Mouse (Mus musculus) lung, postnatal 36 days (tissue): ENCODE data around the gene Ahdc1.

Source experiments
- DNase-seq: peaks from one replicate; pipeline ENCODE4 v3.0.0; 2022; ENCODE audit warnings: mixed read lengths

Ahdc1 gene

DNA sequence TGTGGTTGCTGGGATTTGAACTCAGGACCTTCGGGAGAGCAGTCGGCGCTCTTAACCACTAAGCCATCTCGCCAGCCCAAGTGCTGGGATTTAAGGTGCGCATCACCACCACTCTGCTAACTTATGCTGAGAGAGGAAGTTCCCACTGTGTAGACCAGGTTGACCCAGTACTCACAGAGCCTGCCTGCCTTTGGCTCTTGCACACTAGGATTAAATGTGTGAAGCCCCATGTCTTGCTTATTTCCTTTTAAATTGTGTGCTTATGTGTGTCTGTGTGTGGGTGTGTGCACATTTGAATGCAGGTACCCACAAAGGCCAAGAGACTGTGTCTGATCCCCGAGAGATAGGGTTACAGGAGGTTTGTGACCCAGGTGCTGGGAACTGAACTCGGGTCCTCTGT lies 95.6 kb downstream of the Ahdc1 start:
- no peak for DNase-seq

DNA sequence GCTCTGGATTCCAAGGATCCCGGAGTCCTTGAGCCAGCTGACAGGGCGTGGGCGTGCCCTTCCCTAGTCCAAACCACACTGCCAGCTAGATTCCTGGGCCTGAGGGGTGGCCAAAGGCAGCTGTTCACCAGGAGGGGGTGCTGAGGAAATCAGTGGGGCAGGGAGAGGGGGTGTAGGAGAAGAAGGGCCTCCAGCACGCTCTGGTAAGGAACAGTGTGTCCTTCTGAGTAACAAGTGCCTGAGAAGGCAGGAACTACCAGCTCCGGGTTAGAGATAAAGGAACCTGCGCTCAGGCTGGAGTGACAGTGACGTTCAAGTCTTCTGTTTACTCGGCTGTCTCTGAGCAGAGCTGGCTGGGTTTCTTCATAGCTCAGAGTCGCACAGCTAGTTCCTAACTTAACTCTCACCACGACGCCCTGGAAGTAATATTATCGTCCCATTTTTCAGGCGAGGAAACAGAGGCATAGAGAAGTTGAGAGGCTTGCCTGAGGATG lies 96.8 kb downstream of the Ahdc1 start:
- peak; percentile 92 for DNase-seq

DNA sequence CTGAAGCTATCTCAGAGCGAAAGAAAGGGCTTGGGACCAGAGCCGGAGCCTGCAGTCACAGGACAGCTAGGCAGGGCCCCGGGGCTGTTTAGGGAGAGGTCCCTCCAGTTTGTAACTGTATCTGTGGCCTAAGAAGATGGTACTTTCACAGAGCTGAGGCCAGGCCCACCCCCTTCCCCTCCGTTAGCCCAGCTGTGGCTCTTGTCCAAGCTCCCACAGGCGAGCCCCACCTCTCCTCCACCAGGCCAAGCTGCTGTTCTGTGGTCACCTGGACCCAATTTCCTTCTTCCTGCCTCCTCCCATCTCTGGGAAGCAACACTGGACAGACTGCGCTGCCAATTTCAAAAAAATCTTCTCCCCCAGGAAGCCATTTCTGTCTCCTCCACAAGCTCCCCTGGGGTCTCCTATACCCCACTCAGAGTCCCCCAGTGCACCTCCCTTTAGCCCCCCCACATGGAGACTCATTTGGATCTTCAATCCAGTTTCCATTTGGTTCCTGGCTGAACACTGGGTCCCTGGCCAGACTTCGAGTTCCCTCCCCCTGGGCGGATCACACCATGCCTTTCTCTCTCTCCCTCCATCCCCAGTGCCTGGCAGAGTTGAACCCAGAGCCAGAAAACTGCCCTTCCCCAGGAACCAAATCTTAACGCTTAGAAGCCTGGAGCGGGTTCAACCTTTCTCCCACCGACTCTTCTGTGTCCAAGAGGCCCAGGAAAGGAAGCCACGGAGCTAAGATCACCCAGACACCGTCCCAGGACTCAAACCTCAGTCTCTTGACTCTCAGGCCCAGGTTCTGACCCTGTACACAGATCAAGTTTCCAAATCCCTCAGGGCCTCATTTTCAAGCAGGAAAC lies 97.6 kb downstream of the Ahdc1 start:
- peak; percentile 62 for DNase-seq

DNA sequence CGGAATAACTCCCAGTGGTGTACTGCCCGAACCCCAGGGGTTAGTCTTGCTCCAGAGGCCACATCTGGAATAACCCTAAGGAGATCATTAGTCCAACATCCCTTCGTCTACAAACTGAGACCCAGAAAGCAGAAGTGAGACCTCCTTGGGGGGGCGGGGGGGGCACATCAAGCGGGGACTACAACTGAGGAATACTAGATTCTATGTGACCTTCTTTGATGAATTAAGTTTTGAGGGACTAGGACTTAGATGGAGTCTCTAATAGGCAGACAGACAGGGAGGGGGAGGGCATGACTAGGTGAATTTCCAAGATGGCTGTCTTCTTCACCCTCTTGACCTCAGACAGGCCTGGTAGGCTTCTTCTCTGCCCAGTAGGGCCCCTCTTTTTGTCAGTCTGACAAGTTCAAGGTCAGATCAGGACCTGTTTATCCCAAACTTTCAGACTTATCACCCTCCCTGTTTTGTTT lies 98.3 kb downstream of the Ahdc1 start:
- DNase-seq: no peak

DNA sequence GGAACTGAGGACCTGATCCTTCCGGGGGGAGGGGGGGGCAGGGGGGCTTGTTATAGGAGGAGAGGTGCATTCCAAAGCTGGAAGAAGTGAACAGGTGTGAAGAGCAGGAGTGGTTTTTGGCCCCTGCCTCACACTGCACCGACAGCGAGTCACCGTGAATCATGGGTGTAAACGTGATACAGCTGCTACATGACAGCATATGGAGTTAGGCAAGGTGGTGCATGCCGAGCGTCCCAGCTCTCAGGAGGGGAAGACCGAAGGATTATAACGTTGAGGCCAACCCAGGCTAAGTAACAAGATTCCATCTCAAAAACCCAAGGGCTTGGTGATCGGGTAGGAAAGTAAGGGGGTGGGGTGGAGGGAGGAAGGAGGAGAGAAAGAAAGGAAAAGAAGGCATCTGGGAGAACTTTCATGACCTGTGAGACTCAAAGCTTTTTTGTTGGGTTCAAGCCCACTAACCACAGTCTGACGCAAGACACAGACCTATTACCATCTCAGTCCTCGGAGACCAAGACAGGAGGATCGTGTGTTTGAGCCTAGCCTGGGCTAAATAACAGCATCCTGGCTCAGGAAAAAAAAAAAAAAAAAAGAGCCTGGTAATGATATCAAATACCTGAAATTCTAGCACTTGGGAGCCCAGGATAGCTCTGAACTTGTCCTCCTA lies 101.2 kb downstream of the Ahdc1 start:
- DNase-seq: no peak

DNA sequence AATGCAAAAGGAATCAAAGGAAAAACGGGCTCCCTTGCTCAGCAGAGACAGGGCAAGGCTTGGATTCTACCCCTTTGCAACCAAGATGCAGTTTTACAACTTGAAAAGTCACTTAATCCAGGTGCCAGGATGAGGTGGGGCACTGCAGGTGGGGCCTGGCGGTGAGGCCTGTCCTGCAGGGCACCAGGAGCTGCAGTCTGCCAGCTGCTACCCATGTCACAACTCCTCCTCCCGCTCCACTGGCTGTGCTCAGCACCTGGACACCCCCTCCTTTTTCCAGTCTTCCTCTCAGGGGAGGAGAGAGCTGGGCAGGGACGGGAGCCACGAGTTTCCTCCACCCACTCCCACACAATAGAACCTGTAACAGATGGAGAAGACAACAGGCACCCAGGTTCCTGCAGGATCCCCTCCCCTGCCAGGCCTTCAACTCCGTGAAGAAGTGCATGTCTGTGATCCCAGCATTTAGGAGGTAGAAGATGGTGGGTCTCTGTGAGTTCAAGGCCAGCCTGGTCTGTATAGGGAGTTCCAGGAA lies 102.4 kb downstream of the Ahdc1 start:
- DNase-seq: no peak

DNA sequence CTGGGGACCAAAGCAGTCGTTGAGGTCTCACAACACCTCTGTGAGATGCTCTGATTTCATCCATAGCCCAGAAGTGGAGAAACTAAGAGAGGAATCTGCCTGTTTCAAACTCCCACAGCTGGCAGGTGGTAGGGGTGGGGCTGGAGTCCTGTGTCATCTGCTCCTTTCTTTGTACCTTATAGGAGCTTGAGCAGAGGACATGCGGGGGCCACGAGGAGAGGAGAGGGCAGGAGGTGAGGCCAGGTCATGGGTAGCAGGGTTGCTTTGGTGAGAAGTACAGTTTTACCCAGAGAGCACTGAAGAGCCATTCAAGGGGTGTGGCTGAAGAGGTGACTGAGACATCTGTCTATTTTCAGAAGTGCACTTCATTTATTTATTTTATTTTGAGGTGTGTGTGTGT lies 103.7 kb downstream of the Ahdc1 start:
- no peak for DNase-seq

DNA sequence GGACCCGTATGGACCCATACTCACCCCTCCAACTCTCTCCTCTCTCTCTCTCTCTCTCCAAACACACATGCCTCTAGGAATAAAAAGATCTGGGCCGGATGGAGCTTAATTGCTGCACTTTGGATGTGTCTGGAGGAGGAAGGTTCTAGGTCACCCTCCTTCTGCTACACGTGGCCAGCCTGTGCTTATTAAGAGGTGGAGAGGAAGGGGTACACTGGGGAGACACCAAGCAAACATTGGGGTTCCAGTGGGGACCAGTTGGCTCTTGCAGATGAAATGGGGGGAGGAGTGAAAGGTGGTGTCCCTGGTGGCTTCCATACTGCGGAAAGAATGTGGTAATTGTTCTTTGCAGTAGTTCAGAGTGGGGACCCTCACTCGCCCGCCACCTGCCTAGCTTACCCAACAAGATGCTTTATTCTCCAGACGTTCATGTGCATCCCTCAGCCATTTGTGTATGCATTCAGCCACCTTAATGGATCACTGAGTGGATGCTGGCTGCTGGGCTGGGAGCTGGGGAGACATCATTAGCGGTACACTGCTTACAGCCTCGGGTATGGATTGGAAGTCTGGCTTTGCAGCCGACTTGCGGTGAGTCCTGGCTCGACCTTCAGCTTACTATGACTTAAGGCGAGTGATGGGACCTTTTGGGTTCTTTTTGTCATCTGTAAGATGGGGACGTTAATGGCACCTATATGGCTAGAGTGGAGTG lies 104.8 kb downstream of the Ahdc1 start:
- no peak for DNase-seq

DNA sequence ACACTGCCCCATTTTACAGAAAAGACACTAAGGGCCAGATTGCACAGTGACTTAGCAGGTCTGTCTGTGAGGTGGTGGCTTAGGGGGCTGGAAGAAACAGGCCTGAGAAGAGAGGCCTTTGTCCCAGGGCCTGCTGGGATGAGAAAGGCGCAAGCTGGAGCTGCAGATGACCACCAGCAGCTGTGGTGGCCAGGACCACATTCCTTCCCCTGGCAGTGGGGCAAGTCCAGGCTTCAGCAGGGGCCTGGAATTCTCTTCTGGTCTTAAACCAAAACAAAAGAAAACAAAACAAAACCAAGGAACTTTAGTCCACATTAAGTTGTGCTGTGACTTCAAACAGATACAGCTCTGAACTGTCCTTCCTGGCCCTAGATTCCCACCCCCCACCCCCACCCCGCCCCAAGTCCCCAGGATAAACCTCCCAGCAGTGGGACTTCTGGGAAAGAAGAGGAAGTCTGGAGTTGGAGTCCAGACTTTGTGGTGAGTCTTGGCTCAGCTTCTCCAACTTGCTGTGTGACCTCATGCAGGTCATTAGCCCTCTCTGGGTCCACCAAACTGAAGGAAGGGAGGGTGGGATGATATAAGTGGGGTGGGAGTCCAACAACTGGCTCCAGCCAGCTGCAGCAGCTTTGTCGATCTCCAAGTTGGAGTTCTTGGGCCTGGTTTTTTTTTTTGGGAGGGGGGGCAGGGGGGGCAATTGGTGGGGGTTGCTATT lies 105.9 kb downstream of the Ahdc1 start:
- DNase-seq: peak; percentile 31

DNA sequence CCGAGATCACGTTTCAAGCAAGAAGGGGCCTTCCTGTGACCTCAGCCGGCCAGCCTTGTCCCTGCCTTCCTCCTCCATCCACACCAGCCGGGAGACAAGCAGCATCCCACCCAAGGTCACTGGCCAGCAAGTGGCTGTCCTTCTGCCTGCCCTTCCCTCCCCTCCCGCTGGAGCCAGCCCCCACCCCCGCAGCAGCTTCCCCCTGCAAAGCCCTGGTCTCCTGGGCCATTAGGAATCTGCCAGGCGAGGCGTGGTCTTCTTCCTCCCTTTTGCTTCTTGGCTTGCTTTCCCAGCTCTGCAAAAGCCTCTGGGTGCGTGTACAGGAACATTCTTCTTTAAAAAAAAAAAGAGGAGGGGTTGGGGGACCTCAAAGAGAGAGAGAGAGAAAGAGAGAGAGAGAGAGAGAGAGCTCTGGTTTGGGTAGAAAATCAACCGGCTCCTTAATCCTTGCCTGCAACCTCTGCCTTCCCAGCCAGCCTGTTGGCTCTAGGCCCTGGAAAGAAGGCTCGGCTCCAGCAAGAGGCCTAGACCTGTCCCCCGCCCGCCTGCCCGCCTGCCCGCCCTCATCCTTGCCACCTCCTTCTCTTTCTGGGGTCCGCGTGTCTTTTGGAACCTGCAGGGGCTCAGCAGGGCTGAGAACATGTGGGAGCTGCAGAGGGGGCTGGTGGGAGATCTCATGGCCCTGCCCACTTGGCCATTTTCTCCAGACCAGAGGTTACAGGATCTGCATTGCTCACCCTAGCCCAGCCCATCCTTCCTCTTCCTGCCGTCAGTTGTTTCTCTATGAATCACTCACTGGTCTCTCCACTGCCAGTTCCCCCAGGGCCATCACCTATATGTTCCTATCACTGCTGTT lies 106.7 kb downstream of the Ahdc1 start:
- peak; percentile 86 for DNase-seq

DNA sequence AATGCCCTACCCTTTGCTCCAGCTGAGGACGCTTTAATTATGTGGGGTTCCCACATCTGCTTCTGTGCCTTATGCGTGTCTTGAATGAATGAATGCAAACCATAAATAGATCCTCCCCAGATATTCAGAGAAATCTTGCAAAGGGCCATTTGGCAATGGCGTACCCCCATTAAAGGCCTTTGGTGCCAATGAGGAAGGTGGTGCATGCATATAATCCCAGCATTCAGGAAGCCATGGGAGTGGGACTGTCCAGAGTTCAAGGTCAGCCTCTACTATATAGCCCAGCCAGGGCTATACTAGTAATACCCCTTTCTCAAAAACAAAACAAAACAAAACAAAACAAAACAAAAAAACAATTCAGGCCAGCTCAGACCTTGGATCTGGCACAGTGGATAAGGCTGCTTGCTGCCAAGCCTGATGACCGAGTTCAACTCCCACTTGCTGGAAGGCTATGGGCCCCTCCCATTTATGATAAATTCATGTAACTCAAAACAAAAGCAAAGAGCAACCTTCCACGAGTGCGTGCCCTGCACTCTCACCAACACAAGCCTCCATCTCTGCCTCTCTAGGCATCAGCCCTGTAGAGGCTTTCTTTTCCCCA lies 107.8 kb downstream of the Ahdc1 start:
- DNase-seq: peak; percentile 28

DNA sequence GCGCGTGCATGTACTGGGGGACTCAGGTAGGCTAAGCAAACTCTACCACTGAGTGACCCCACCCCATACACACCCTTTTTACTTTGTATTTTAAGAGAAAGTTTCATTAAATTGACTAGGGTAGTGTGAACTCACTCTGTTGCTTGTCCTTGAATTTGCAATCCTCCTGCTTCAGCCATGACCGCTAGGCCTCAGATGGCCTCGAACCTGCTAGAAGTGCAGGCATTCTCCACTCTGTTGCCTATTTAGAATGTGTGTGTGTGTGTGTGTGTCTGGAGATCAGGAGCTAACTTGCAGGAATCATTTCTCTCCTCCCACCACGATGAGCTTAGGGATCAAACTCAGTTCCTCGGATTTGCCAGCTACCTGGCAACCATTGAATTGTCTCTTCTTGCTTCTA lies 108.5 kb downstream of the Ahdc1 start:
- no peak for DNase-seq

DNA sequence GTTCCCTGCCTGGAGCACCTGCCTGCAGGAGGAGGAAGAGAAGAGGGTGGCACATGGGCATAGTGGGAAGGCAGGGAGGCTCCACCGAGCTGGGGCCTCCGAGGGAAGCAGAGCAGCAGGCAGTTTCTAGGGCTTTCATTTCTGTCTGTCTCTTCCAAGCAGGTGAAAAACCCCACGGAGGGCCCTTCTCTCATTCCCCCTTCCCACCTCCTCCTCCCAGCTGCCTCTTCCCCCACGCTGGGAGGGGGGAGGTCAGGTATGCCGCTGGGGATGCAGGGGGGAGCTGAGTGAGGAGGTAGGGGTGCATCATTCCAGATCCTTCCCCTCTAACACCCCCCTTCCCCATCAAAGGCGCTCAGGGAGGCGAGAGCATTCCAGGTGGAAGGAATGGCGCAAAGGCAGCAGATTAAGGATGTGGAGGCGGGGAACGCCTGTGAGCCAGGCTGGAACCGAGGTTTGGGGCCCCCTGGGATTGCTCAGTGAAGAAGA lies 109.8 kb downstream of the Ahdc1 start:
- DNase-seq: no peak

DNA sequence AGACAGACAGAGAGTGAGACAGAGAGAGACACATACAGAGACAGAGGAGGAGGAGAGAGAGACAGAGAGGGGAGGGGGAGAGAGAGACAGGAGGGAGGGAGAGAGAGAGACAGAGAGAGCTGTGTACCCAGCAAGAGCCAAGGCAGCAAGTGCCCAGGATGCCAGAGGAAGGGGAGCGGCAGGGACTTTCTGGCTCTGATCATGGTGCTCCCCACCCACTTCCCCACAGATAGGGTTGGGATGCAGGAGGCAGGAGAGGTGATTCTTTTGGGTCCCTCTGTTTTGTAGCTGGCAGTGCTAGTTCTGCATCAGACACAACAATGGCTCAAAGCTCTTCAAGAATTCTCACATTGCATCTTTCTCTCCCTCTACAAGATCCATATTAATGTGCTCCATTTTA lies 110.4 kb downstream of the Ahdc1 start:
- DNase-seq: peak; percentile 35

DNA sequence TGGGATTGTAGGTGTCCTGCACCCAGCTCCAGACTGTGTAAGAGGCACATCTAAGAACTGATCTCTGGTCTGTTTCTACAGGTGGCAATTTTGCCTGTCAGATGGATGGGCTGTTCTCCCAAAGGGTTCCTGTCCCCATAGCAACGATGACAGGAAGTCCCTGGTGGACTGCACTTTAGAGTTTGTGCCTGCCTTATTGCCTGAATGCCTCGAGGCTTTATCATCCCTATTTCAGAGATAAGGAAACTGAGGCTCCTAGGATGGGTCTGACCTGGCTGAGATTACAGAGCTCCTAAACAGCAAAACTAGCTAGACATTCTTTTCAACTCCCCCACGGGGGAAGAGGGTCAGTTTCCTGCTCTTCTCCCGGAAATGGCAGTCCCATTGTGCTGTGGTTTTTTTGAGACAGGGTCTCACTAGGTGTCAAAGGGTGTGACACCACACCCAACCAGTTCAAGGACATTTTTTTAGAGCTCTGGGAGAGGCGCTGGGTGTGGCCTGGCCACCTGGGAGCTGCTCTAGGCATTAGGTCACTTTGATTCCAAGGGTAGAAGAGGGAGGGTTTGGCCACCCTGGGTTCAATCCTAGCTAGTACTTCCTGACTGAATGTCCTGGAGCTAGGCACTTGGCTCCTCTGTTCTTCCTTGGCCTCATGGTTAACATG lies 111.0 kb downstream of the Ahdc1 start:
- DNase-seq: peak; percentile 19

DNA sequence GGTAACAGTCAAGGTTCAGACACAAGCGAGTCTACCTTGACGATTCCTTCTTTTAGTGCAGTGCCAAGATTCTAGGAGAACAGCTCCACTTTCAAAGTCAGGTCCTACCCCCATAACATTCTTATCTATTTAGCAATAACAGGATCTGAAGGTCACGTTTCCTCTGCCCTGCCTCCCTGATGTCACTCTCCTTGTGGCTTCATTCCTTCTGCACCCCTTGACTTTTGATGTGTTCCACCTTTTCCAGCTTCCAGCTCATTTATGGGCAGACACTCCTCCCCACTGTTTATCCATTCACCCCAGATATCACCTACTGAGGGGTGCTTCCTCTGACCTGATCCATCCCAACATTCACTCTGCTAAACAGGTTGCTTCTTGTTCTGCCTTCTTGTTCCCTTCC lies 116.0 kb downstream of the Ahdc1 start:
- DNase-seq: no peak
